Mouse (Mus musculus): ENCODE data around the gene Drp2.

Drp2 gene

DNA sequence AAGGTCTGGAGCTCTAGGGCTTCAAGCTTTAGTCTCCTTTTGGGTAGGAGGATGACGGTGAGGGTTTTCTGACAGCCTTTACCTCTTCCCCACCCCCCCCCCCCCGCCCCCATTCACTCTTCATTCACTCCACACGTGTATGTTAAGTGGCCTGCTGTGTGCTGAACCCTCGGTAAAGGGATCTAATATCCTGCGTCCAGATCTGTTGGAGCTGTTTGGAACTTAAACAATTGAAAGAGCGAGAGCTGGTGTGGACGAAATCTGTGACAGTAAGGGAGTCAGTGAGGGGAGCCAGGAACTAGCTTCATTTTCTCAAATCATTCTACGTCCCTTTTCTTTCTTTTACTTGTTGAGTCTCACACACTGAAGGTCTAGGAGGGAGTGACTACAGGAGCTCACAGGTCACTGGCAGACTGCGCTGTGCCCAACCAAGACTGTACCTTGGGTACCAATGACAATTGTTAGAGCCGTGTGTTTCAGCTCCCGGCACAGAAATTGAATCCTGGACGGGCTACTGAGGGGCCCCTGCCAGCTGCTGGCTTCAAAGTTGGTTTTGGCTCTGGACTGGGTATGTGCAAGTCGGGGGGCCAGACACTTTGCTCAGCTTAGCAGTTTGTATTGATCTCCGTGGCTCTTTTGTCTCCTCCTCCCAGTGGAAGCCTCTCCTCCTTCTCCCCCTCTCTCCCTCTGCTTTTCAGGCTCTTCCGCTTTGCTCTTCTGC, at the start of gene Drp2:
Gene Drp2, plus strand, starts transcription at position 689 of the 721 bp plus-strand sequence.
- DNase-seq, result no peak

DNA sequence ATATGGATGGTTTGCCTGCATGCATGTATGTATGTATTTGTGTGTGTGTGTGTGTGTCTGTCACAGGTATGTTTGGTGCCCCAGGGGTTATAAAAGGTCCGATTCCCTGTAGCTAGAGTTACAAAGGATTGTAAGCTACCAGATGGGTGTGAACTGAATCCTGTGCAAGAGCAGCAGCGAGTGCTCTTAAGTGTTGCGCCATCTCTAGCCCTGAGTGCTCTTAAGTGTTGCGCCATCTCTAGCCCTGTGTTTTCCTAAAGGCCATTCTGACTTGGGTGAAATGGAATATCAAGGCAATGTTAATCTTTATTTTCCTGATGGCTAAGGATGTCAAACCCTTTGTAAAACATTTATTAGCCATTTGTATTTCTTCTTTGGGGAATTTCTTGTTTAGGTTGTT, 45.0 kb upstream of the Drp2 start:
- DNase-seq, result no peak

DNA sequence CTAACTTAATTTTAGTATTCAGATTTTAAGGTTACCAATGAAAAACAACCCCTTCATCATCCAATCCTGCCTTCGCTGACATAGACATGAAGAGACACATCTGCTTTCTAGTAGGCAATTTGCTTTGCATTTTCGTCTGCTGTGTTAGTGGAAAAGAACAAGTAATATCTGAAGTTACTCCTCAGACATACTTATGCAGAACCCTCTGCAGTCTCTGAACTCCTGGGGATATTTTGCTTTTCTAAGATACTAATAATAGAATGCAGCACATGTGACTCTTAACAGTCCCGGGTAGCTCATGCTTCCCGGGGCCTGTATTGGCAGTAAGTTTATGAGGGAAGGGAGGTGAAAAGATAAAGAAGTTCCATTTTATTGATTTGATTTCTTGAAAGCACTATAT, 42.2 kb upstream of the Drp2 start:
- no peak for DNase-seq

DNA sequence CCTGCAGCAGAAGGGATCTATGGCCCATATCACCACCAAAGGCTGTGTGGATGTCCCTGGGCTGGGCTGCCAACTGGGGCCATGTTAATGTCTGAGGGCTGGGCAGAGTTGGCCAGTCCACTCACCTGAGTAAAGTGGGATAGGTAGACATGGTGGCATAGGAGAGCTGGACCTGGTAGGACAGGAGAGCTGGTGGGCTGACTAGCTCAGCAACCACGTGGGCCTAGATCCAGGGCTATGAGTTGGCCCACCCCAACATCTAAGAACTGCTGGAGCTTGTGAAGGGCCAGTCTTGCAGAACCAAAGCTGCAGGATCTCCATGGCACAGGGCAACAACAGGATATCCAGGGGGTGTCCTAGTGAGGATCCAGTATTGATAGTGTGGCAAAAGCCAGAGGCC, 38.9 kb upstream of the Drp2 start:
- no peak for DNase-seq

DNA sequence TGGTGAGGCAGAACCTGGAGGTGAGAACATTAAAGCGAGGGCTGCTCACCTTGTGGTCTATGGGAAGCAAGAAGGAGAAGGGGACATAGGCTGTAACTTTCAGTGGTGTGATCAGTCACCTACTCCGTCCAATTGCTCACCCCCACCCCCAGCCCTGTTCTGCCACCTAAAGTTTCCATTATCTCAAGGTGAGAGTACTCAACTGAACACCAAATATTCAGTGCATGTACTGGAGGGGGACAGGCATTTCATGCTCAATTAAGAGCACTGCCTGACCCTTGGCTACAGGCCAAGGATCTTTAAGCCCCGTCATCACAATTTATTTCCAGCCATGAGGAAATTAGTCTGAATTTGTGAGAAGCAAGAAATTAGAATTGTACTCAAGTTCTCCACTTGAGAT, 37.8 kb upstream of the Drp2 start:
- no peak for DNase-seq

DNA sequence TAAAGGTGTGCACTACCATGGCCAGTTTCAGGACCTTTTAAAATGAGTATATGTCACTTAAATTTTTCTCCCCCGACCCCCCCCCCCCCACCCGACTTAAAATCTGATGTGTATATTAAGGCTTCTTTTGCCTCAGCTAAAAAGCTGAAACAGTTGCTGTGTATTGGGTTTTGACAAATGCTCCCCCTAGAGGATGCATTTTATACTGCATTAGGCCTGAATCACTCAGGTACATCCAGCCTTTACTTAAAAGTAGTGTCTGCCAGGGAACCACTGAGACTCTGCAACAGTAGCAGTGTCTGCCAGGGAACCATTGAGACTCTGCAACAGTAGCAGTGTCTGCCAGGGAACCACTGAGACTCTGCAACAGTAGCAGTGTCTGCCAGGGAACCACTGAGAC, 33.1 kb upstream of the Drp2 start:
- no peak for DNase-seq

DNA sequence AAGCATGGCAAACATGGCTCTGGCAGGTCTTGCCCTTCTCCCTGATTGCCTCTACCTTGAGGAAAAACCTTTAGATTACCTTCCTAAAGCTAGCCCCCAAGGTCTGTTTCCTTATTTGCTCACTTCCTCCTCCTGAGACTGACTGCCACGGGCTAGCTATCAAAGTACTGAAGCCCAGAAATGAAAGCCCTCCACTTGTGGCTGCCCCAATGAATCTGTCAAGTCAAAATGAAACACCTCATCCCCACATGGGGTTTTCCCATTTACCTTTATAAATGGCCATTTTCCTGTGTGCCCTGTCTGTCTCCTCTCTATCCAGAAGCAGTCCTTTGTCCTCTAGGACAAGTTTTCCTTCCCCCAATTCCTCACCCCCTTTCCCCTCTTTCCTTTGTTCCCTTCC, 30.2 kb upstream of the Drp2 start:
- DNase-seq, result no peak

DNA sequence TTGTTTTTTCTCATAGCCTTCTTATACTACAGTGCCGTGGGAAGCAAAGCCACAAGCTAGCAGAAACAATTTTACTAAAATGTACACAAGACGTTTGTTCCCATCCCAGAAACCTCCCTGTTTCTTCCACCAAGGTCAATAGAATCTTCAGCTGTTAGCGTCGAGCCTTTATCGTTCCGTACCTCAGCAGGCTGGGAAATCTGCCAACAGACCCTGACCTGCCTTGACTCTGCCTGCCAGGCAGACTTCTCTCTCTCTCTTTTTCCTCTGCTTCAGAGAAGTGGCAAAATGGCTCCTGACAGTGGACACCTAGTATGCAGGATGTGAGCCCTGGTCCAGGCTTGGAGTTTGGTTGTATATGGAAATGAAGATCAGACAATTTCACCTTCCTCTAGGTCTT, 19.5 kb upstream of the Drp2 start:
- DNase-seq, result no peak

DNA sequence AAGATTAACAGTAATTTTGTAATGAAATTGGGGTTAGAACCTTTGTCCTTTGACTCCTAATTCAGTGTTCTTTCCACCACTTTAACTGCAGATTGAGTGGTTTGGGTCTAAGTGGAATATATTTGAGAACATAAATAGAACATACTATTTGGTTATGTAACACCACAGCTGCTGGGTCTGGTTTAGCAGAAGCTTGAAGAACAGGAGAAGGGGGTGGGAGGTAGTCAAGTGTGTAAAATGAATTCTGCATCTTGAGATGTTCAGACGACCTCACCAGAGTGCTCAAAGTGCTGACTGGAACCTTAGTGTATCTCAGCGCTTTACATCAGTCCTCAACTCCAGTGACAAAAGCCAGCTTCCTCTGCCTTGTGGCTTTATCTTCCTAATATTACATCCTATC, 5.4 kb upstream of the Drp2 start:
- DNase-seq, result no peak

DNA sequence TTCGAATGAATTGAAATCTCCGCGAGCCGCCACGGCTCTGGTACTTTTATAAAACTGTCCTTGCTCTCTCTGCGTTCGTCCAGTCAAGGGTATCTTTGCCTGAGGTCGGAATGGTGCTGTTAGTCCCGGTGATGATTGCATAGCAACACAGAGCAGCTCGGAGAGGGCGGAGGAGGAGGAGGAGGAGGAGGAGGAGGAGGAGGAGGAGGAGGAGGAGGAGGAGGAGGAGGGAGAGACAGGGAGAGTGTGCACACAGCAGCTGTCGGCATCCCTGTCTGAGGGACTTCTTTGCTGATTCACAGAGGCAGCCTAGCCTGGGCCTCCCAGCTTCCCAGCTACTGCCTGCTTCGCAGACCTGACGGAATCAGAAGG, 219 bp downstream of the Drp2 start:
- no peak for DNase-seq

DNA sequence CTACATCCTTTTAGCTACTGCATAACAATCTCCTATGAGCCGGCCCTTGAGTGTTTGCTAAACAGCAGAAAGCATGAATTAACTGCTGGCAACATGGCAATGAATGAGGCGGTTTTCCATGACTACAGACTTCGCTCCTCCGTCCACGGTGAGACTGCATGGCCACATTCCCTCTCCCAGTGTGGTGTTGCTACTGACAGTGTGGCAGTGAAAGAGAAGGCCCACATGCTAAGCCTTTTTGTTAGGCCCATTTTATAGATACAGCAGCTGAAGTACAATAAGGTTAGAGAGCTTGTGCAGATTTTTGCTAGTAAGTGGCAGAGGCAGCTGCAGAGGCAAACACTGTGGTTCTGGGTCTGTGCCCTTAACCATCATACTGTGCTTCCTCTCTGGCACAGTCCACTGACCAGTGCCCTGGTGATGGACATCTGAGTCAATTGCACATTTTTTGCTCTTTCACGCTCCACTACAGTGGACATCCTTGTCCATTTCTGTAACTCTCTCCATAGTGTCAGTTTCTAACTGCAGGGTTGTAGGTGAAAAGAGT, 5.1 kb downstream of the Drp2 start:
- DNase-seq, result no peak

DNA sequence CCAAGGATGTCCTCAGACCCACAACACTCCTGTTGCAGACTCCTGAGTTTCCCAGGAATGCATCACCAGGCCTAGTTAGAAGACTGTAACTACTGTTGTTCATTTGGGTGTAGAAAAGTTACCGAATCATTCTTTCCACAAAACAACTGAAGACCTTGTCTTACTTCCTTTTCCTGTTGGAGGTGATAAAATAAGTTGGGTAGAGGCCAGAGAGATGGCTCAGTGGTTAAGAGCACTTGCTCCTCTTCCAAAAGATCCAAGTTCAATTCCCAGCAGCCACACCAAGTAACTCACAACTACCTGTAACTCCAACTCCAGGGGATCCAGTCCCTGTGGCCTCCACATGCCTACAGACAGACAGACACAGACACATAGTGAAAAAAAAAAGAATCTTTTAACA, 7.7 kb downstream of the Drp2 start:
- DNase-seq, result no peak

DNA sequence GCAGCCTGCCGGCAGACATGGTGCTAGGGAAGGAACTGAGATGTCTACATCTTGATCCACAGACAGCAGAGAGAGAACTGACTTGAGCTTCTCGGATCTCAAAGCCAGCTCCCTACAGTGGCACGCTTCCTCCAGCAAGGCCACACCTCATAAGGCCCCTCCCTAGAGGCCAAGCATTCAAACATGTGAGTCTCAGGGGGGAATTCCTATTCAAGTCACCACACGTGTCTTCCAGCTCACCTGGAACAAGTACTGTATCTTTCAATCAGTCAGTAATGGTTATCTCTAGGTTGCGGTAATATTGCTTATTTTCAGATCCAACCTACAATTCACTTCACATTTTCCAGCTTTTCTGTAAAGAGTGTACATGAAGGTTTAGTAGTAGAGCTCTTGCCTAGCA, 15.7 kb downstream of the Drp2 start:
- DNase-seq, result no peak

DNA sequence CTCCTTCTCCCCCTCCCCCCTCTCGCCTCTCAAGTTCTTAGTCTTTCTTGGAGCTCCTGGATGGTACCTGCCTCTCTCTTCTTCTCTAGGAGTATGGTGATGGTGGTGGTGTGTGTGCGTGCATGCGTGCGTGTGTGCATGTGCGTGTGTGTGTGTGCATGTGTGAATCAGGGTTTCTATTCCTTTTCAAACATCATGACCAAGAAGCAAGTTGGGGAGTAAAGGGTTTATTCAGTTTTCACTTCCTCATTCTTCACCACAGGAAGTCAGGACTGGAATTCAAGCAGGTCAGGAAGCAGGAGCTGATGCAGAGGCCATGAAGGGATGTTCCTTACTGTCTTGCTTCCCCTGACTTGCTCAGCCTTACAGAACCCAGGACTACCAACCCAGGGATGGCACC, 19.9 kb downstream of the Drp2 start:
- DNase-seq, result no peak

DNA sequence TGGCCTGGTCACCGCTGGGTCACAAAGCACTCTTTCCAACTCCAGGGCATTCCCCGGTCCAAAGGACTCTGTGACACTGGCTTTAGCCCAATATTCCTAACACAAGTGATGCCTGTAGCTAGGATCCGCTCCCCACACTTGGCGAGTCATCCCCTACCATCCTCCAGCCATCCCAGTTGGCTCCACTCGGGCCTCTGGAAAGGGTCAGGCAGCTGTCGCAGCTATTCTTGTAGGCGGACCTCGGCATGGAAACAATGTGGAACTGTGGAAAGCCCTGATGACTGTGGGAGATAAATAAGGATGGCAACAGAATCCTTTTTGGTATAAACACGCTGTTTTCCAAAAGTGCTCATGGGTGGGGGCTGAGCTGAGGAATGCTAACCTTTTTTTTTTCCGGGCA, 21.4 kb downstream of the Drp2 start:
- DNase-seq, result no peak

DNA sequence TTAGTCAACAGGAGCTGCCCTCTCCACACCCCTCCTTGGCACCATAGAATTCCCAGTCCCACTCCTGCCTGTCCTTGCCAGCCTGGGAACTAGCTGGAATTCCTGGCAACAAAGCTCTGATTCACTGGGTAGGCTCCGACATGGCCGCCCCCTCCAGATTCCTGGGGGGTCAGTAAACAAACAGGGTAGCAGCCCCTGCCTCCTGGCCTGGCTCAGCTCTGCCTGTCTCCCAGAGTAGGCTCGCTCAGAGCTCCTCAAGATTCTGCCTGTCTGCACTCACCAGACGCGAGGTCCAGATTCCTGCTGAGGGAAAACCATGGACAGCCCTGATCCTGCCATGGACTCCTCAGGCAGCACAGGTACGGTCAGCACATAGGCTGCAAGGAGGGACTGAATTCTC, 22.5 kb downstream of the Drp2 start:
- DNase-seq, result no peak

DNA sequence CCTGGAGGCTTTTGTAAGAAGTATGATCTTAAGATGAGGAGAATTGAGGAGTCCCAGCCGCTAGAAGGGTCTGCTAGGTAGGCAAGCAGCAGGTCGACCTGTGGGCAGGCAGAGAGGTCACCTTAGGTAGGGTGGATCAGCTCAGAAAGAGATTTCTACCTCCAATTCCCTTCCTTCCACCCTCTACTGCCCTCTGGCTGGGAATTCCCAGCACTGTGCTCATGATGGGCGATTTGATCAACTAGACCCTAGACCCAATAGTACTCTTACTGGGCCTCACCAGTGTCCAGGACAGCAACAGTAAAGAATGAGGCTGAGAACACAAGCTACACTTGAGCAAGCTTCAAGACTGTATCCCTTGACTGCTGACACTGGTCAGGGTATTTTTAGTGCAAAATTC, 23.0 kb downstream of the Drp2 start:
- DNase-seq, result no peak

DNA sequence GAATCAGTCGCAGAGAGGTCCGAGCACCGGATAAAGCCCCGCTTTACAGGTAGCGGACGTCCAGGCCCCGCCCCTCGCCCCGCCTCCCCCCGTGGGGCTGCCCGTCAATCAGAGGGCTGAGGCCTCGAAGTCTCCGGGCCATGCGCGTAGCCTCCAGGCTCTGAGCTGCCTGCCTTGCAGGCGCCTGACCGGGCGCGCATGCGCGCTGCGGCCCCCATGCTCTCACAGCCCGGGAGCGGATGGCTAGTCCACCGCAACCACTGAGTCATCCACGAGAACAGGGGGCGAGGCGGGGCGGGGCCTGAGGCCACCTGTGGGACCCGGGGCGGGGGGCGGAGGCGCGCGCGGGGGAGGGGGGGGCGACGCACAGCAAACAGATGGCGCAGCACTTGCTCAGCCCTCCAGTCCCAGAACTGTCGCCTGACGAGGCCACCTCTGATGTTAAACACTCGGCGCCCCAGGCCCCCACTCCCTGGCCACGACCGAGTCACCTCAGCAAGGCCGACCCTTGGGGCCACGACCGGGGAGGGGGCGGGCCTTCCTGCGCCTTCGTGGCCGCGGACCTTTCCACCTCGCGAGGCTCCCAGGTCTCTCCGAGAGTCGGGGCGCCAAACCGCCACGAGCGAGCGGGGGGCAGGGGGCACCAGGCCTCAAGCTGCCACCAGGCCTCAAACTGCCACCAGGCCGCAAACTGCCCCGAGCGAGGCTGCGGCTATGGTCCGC, 70.8 kb downstream of the Drp2 start:
- DNase-seq, result peak; percentile 6

DNA sequence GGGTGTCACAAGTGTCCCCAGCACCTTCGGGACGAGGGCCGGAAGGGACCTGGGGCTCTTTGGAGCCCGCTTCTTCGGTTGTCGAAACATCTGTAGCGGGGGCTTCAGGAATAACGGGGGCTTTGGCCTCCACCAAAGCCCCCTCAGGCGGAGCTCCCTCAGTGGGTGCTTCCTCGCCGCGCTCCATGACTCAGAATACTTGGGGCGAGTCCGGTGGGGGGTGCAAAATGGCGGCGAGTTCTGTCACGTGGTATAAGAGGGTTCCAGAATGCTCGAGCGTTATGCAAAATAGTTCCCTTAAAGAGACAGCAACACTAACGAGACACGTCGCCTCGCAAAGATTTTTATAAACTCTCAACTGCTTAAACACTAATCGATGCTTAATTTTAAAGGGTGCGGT, 71.9 kb downstream of the Drp2 start, which contains the start of gene Taf7l:
Gene Taf7l, minus strand, starts transcription at position 201 of the 400 bp plus-strand sequence.
- no peak for DNase-seq

DNA sequence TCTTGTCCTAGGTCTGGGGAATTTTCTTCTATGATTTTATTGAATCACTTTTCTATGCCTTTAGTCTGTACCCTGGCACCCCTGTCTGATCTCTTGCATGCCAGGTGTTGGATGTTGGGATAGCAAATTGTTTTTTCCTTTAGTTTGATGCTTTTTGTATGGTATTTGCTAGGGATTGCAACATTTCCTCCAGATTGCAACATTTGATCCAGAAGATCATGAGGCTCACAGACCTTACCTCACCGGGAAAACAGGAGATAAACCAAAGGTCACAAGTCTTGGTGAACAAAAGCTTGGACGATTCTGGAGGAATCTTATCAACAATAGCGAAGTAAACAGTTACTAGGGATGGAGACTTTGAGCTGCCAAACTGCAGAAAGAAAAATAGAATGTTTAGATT, 77.4 kb downstream of the Drp2 start:
- DNase-seq, result no peak

DNA sequence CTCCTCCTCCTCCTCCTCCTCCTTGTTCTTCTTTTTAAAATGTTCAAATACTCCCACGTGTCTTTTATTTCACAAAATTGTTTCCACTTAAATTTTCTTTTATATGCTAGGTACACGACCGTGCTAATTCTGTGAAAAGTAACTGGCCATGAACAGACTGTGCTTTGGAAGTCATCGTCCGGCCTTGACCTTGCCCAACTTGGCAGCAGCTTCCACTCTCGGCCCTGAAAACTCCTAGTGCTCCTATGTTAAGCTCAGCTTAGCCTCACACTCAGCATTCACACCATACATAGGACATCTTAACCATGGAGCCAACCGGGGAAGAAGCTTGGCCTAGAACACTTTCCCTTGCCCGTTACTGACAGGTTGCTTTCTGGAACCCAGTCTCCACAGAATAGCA, 96.3 kb downstream of the Drp2 start:
- no peak for DNase-seq
